Mouse (Mus musculus) subcutaneous adipose tissue, adult 2 months (tissue): ENCODE measurements around the gene Cetn2. TPM values are rescaled to one million over a fixed set of nuclear protein-coding genes. Genes with fewer than 3 reads are reported as not detected.

Source experiments
- polyA plus RNA-seq: library from polyadenylated mRNA; depleted of rRNA; stranded (reverse); fragments of >200 nt; gene quantifications from 2 replicates; pipeline ENCODE4 v1.2.3, GENCODE M21; 2012; ENCODE audit warnings: low replicate concordance; rRNA removed

The Cetn2 gene
- 8.2 and 9.6 TPM in 2 replicates for polyA plus RNA-seq

DNA sequence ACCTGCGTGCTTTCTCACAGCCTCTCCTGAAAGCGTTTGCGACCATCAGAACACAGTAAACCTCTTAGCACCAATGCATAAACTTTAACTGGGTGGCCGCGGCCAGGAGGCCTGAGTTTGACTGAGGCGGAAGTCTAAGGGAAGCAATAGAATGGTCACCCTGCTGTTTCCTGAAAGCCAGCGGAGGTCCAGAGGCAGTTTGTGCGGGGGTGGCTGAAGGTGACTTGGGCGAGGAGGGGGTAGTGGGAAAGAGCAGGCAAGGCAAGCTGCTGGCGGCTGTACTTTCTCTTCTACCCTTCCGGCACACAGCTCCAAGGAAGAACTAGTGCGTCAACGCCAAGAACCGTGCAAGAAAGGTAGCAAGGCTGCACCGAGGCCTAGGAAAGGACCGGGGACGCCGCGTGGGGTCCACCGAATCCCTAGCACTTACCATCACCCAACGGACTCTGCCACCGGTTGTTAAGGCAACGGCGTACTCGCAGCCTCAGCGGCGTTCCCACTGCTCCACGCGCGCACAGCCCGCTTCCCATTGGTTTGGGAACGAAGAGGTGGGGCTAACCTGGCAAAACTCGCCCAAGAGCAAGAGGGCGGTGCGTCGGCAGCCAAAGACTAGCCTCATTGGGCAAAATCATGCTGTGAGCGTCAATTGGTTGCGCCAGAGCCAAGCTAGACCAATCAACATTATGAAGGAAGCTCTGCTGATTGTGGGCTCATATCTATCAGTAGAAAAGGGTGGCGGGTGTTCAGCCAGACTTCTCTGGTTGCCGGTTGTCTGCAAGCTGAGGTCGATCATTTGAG lies at the start of gene Cetn2, which contains the start of gene Nsdhl:
Gene Cetn2, minus strand, starts transcription at position 528 of the 798 bp plus-strand sequence.
Gene Nsdhl, plus strand, starts transcription at position 674 of the 798 bp plus-strand sequence.

Other genes starting within 250 kb of the Cetn2 start
- gene Gabrq, start 93.2 kb downstream of the Cetn2 start, polyA plus RNA-seq = 0.19 and 0.24 TPM in 2 replicates
- gene Nsdhl, start 146 bp upstream of the Cetn2 start, polyA plus RNA-seq = 33.8 and 55.0 TPM in 2 replicates
- 7.2 and 18.0 TPM in 2 replicates for gene Zfp185, start 68.9 kb upstream of the Cetn2 start, polyA plus RNA-seq
- not detected in 2 replicates for gene Pnma5, start 118.7 kb upstream of the Cetn2 start, polyA plus RNA-seq
- gene Pnma3, start 146.4 kb upstream of the Cetn2 start, polyA plus RNA-seq = 0.18 TPM in 1 of 2 replicates, not detected in the other
- gene Xlr4a, start 164.1 kb upstream of the Cetn2 start, polyA plus RNA-seq = 0.17 TPM in 1 of 2 replicates, not detected in the other
- gene Xlr3a, start 178.7 kb upstream of the Cetn2 start, polyA plus RNA-seq = 0.40 and 1.2 TPM in 2 replicates
- gene Gm14685, start 198.6 kb upstream of the Cetn2 start, polyA plus RNA-seq = 0.08 and 0.09 TPM in 2 replicates
- not detected in 2 replicates for gene Xlr5b, start 230.4 kb upstream of the Cetn2 start, polyA plus RNA-seq
- gene DXBay18, start 231.0 kb upstream of the Cetn2 start, polyA plus RNA-seq = not detected in 2 replicates